Mouse (Mus musculus) olfactory bulb, adult 2 months (tissue): ENCODE results near the gene Gm10160.

Experiments
- CTCF ChIP-seq: fragments of 200-500 bp; IDR thresholded peaks from 2 replicates; pipeline ENCODE4 v1.5.1; 2012; ENCODE audit warnings: low read depth, mild to moderate bottlenecking, low read length, moderate library complexity; ENCODE audit not compliant: insufficient read depth
- POLR2A ChIP-seq: fragments of 200-500 bp; IDR thresholded peaks from 2 replicates; pipeline ENCODE4 v1.6.1; 2012; ENCODE audit warnings: mild to moderate bottlenecking, low read depth, low read length, moderate library complexity; ENCODE audit not compliant: insufficient read depth

- no peak for TF ChIP-seq CTCF
- no peak for TF ChIP-seq POLR2A
Measured at GRCm38 (mm10) chr7:81867231-81867930, 11.8 kb upstream of the Gm10160 start.
